Mouse (Mus musculus): ENCODE measurements around the gene Dok7. TPM values are rescaled to one million over a fixed set of nuclear protein-coding genes. Genes with fewer than 3 reads are reported as not detected.

The Dok7 gene
- 1.1 and 1.9 TPM in 2 replicates for polyA plus RNA-seq (2012; rRNA removed; ENCODE audit: low replicate concordance)

DNA sequence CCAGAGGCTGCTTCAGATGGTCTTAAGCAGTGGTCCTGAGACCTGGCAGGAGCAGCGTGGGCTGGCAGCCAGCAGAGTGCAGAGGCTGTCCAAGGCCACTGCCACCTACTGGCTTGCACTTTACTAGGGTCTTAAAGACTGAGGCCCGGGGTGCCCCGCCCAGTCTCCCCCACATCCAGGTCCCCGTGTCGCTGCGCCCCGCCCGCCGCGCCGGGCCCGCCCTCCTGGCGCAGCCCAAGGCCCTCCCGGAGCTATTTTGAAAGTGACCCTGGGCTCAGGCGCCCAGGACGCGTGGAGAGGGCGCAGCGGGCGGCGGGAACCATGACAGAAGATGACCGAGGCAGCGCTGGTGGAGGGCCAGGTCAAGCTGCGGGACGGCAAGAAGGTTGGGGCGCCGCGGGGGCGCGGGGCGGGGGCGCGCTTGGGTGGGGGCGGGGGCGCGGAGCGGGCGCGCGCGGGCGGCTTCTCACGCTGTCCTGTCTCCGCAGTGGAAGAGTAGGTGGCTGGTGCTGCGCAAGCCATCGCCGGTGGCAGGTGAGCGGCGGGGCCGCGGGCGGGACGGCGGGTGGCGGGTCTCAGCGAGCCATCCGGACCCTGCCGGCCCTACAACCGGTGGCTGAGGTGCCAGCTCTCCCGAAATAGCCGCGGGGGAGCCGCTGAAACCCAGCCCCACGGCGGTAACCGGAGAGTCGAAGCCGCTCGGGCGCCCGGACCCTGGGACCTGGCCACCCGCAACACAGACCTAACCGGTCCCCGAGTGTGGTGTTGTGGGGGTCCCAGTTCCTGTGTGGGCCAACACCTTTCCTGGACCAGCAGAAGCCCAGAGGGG, at the start of gene Dok7:
Gene Dok7, plus strand, starts transcription at position 163 of the 829 bp plus-strand sequence.

DNA sequence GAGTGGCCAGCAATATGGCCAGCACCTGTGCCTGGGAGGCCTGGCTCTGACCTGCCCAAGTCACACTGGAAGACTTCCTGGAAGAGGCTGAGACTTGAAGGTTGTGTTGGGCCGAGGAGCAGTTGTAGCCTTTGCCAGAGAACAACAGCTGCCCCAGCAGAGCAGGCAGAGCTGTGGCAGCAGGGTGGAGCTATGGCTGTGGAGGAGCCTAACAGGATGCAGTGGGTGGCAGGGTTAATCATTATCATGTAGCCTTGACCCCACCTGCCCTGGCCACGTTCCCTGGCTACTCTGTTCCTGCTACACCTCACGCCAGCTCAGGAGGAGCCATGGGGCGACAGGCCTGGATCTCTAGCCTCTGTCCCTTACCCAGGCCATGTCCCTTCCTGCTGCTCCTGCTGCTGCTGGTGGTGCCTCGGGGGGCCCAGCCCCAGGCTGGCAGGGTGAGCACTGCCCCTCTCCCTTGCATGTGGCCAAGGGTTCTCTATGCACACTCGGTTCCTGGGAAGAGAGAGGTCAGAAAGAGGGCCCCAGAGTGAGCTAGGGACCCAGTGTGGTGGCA, 15.2 kb upstream of the Dok7 start, which contains the start of gene Hgfac:
Gene Hgfac, plus strand, starts transcription at position 242 of the 562 bp plus-strand sequence.

DNA sequence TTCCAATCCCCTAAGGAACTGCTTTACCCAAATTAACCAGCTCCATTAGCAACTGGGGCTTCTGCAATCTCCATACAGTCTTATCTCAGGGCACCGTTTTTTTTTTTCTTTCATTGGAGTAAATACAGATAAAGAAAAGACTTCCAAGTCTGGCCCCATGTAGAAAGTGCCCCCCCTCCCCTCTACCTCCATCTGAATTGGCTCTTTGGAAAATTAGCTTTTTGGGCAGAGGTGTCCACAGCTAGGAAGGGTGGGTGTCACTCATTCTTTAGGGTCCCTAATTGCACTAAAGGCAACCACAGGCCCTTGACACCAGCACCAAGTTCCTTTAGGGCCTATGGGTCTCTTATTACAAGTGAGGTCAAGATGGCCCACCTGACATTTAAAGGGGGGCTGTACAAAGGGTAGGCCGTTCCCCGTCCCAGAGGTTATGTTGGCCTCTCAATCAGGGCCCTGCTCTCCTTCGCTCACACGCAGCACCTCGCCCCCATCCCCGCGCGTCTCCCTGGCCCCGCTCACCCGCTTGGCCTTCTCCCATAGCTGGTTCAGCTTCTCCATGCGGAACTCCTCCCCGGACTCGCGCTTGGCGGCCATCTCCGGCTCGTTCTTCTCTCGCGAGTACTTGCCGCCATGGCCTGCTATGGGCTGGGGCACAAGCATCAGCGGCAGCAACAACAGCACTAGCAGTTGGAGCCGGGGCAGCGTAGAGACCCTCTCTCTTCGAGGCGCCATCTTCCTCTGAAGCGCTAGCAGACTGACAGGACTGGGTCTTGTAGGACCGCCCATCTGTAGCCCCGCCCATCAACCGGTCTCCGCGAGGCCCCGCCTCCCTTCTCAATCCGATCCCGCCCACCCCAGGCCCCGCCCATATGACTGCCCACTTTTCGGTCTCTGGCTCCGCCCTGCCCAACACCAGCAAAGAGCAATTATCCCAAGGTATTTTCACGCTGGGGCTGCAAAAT, 48.7 kb downstream of the Dok7 start, which contains the start of gene Lrpap1:
Gene Lrpap1, minus strand, starts transcription at position 807 of the 962 bp plus-strand sequence.

Other genes with a start within 250 kb of the Dok7 start
- gene Msantd1, start 148.8 kb upstream of the Dok7 start, polyA plus RNA-seq (2012; rRNA removed; ENCODE audit: low replicate concordance), result 1.6 and 2.3 TPM in 2 replicates
- 7.2 and 9.3 TPM in 2 replicates for gene Rgs12, start 107.3 kb upstream of the Dok7 start, polyA plus RNA-seq (2012; rRNA removed; ENCODE audit: low replicate concordance)
- gene Hgfac, start 15.3 kb upstream of the Dok7 start, polyA plus RNA-seq (2012; rRNA removed; ENCODE audit: low replicate concordance), result 60.5 and 197 TPM in 2 replicates
- gene Lrpap1, start 49.0 kb downstream of the Dok7 start, polyA plus RNA-seq (2012; rRNA removed; ENCODE audit: low replicate concordance), result 6.7 and 9.4 TPM in 2 replicates
- gene Adra2c, start 221.6 kb downstream of the Dok7 start, polyA plus RNA-seq (2012; rRNA removed; ENCODE audit: low replicate concordance), result 0.79 and 2.5 TPM in 2 replicates

Data from duodenum, adult 2 months (tissue).